Mouse (Mus musculus): Measurements from ENCODE around the gene Cmip.

The Cmip gene

DNA sequence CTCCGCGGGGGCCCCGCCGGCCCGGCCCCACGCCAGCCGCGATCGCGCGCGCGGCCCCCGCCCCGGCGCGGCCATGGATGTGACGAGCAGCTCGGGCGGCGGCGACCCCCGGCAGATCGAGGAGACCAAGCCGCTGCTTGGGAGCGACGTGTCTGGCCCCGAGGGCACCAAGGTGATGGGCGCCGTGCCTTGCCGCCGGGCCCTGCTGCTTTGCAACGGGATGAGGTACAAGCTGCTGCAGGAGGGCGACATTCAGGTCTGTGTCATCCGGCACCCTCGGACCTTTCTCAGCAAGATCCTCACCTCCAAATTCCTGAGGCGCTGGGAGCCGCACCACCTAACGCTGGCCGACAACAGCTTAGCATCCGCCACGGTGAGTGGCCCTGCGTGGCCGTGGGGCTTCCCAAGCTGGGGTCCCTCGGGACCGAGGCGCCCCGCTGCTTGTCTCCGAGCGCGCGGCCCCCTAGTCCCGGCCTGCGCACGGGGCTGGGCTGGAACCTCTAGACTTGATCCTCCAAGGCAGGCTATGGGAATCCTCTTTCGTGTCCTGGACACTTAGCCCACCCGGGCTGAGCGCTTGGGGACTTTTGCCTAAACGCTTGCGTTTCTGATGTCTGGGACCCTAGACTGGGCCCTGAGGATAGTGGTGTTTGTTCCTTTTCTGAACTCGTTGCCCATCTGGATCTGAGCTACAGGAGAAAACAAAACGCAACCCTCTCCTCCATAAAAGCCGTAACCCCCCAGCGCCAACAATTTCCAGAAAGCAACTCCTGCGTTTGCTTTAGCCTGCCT is at the start of gene Cmip:
Gene Cmip (plus strand): TSS at position 36 of the 792 bp plus-strand sequence.
- peak; percentile 64 to 68 for DNase-seq

DNA sequence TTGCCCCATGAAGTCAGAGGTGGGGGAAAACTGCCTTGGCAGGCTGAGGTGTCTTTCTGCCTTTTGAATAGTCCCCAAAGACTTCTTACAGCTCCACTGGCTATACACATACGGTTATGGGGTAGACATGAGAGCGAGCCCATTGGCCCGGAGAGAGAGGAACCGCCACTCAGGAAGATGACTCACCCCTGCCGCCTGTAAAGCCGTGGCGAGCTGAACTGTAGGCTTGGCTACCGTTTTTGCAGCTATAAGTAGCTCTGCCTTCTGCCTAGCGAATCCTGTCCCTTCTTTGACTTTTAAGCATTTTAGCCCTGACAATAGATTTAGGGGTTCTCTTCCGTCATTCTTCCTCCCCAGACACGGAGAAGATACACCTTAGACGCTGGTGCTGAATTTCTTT is 47.7 kb upstream of the Cmip start:
- DNase-seq = no peak

DNA sequence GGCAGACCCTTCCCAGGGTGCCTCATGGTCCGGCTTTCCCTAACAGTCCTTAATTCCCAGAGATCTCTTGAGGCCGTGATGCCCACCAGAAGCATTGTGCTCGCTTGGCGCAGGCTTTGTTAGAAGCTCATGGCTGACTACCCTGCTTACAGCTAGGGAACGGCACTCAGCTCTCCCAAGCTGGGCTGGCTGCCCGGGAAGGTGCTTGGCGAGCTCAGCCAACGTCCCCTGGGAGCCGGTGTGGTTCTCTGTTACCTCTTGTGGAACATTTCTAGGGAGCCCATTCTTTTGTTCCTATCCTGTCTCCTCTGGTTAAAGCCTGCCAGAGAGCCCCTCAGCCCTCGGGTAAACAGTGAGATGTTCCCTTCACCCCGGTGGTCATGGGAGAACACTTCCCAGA is 44.8 kb upstream of the Cmip start:
- DNase-seq = peak; percentile 21 to 38

DNA sequence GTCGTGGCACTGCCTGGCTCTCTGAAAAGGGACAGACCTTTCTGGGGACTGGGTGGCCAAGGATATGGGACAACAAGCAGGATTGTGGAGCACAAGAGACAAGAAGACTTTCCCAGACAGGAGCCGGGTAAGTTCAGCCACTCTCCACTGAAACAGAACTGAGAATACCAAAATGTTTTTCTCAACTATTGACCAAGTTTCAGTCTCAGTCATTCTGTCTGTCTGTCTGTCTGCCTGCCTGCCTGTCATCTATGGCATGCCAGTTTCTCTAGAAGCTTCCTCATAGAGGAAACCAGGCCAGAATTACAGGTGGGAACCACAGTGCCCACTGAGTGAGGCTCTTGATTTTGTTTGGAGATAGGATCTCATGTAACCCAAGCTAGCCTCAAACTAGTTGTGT is 39.1 kb upstream of the Cmip start:
- no peak for DNase-seq

DNA sequence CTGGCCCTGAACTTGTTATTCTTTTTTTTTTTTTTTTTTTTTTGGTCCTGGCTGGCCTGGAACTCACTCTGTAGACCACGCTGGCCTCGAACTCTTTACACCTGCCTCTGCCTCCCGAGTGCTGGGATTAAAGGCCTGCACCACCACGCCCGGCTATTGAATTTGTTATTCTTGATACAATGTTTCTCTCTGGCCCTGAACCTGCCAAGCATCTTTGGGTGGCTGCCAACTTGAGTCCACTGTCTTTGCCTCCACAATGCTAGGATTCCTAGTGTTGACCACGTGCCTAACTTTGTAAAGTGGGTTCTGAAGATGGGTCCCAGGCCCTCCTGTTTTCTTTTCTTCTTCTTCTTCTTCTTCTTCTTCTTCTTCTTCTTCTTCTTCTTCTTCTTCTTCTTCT is 34.5 kb upstream of the Cmip start:
- peak; percentile 33 to 51 for DNase-seq

DNA sequence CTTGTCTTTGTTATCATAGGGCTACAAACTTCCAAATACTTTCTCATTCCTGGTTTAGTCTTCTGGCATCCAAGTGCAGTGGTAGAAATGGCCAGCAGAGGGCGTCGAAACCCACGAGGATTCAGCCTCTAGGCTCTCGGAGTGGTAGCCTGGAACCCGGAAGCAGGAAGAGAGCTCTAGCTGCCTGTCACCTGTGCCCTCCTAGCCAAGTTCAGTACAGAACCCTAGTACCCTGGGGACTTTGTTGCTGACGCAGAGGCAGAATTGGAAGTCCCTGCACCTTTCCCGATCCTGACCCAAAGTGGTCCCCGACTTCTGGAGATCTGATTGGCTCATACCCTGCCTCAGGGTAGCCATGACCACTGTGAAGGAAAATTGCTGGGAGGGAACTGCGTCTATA is 32.2 kb upstream of the Cmip start:
- peak; percentile 92 to 94 for DNase-seq

DNA sequence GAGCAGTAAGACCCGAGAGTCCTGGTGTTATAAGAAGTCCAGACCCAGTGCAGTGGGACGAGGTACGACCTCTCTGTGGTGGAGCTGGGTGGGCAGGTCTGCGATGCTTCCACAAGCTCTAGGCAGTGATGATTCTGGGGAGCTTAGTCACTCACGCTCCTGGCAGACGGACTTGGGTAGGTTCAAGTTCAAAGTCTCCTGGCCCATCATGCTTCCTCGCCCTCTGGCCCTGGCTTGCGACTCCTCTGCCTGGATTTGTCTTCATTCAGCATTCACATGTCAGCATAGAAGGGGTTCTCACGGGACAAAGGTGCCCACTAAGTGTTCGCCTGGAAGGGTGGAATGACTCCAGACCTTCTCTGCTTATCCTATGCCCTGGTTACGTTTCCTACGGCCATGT is 30.6 kb upstream of the Cmip start:
- no peak for DNase-seq

DNA sequence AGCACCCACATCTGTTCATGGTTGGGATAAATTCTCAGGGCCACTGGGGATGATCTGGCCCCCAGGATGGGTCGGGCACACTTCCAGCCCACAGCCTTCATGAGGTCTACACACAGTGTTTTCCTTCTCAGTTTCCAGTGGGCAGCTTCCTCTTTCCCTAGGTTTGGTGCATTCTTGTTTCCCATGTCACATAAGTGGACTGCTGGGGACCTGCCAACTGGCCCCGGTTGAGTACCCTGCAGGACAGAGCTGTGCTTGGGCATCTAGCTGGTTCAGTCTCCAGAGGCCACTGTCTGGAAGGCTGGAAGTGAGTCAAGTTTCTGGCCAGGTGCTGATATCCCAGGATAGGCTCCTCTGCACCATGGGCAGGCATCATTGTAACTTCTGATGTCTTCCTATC is 29.5 kb upstream of the Cmip start:
- peak in 1 of 2 experiments; percentile 15 for DNase-seq

DNA sequence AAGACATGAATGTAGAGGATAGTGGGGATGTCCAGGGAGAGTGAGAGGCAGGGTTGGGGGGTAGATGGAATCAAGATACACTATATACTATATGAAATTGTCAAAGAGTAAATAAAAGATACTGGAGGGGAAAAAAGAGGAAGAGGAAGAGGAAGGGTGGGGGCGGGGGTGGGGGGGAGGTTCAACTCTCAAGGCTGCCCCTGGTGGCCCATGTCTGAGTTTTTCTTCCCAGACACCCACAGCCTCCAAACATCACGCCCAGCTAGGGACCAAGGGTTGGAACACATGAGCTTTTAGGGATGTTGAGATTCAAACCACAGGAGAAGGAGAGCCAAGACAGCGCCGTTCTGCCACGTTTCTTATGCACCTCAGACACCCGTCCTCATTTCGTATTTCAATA is 23.7 kb upstream of the Cmip start:
- DNase-seq = no peak

DNA sequence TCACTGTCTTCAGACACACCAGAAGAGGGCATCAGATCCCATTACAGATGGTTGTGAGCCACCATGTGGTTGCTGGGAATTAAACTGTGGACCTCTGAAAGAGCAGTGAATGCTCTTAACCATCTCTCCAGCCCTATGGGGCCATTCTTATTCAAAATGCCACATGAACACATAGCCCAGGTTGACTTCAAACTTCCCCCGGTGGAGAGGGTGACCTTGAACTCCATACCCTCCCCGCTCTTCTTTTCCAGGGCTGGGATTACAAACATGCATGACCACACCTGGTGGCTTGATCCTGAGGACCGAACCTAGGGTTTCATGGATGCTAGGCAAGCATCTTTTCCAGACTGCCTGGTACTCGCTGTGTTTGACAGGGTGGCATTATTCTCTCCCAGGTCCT is 20.3 kb upstream of the Cmip start:
- DNase-seq = no peak

DNA sequence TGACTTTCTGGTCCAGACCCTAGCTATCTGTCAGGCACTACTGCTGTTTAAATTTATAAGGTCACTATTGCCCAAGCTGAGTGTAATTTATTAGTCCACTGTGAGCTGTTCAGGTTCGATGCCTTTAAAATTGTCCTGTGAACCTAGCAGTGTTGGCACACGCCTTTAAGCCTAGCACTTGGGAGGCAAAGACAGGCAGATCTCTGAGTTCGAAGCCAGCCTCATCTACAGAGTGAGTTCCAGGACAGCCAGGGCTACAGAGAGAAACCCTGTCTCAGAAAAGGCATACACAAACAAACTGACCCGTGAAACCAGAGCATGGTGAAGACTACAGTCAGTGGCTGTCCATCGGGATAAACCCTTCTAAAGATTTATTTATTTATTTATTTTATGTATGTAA is 16.5 kb upstream of the Cmip start:
- DNase-seq = no peak

DNA sequence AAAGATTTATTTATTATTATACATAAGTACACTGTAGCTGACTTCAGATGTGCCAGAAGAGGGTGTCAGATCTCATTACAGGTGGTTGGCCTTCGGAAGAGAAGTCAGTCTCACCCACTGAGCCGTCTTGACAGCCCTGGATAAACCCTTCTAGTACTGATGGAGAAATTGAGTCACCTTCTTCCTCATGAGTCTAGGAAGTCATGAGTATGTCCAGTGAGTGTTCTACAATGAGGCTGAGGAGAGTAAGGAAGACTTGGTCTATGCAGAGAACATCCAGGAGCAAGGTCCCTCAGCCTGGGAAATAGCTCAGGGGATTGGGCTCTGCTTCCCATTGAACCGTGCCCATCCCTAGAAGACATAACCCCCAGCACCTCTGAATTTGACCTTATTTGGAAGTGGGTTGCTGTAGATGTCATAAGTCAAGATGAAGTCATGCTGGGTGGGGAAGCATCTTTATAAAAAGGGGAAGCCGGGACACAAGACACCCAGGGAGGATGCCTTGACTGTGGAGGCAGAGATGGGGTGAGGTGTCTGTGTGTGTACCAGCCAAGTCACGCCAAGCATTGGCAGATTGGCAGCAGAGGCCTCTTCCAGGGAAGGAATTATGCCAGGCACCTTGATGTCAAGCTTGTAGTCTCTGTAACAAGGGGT is 15.9 kb upstream of the Cmip start:
- DNase-seq = peak in 1 of 2 experiments; percentile 22

DNA sequence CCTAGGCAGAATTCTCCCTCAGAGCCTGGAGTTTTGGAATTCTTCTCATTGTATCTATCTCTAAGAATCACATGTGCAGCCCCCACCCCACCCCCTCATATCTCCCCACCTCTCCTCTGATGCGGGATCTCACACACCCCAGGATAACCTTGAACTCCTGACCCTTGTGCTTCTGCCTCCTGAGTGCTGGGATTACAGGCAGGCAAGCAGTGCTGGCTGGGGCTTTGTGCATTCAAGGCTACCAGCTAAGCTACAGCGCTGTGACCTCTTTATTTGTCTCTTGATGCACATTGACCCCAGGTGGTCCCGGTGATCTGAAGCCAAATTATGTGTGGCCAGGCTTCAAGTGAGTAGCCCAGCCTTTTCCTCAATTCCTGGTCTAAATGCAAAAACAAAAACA is 15.0 kb upstream of the Cmip start:
- peak; percentile 40 to 41 for DNase-seq

DNA sequence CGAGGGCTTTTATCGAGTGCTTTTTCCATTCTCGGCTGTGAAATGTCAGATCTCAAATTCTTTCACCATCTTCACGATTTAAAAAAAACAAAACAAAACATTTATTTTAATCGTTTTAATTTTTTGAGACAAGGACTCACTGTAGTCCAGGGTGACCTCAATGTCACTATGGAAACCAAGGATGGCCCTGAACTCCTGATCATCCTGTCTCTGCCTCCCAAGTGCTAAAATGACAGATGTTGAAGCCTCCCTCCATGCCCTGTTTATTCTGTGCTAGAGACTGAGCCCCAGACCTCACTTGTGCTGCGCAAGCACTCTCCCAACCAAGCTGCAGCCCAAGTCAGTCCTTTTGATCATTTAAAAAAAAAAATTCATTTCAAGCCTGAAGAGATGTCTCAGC is 14.6 kb upstream of the Cmip start:
- no peak for DNase-seq

DNA sequence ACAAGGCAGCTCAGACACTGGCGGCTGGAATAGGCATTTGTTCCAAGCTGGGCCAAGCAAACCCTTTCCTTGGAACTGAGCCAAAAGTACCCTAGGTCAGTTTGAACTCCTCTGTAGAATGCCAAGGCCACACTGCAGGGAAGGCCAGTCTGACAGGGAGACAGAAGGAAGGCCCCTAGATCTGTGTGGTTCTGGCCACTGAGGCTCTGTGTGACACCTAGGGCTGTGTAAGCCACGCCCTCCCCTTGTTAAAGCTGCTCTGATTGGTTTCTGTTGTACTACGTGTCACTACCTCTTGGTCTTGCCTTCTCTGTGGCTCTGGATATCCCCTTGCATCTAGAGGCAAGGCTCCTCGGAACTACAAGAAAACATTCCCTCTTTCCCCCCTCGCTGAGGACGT is 12.3 kb upstream of the Cmip start:
- DNase-seq = peak in 1 of 2 experiments; percentile 21

DNA sequence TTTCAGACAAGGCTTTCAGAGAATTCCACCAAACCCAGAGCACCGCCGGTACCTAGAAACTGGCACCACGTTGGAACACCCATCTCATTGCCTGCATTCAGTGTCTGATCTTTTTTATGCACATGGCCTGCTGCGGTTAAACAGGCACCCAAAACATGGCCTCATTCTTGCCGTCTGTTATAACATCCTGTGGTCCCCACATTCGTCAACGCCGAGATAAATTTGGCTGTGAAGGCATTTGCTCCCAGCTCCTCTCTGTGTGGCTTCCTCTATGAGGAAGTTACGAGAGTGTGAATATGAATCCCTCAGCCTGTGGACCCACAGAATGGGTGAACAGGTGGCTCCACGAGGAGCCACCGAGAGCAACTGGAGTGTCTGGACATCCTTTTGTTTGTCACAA is 8.5 kb upstream of the Cmip start:
- DNase-seq = no peak

DNA sequence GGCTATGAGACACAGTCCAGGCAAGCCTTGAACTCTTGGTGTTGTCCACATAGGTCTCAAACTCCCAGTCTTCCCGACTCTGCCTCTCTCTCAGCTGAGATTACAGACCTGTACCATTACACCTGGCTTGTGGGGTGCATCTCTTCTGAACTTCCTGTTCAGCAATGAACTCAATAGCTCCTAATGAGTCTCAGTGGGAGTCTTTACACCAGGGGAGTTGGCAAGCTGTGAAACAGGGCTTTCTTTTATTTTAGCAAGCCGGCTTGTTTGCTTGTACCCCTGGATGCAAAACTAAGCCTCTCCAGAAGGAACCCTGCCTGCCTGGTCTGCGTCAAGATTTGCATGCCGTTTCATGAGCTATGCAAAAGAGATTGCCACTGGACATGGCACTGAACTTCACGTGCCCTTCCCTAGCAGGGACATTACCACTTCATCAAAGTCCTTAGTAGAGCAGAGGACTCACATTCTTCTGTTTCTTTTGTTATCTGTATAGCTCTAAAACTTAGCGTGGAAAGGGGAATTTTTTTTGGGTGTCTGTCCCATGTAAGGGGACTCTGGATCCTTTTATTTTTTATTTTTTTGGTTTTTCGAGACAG is 5.7 kb upstream of the Cmip start:
- DNase-seq = no peak

DNA sequence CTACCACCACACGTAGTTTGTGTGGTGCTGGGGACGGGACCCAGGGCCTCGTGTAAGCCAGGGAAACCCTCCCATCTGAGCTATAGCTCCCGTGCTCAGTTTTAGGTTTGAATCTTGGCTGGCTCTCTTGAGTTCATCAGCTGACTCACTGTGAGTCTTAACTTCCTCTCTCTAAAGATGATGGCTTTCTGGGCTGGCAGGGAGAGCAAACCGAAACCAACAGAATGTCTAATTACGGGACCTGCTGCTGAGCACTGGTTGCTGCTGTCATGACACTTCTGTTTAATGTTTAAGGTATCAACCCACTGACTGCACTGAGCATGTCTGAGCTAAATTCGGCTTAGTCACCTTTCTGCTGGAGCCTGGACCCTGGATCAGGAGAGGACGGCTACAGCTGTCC is 4.2 kb upstream of the Cmip start:
- no peak for DNase-seq

DNA sequence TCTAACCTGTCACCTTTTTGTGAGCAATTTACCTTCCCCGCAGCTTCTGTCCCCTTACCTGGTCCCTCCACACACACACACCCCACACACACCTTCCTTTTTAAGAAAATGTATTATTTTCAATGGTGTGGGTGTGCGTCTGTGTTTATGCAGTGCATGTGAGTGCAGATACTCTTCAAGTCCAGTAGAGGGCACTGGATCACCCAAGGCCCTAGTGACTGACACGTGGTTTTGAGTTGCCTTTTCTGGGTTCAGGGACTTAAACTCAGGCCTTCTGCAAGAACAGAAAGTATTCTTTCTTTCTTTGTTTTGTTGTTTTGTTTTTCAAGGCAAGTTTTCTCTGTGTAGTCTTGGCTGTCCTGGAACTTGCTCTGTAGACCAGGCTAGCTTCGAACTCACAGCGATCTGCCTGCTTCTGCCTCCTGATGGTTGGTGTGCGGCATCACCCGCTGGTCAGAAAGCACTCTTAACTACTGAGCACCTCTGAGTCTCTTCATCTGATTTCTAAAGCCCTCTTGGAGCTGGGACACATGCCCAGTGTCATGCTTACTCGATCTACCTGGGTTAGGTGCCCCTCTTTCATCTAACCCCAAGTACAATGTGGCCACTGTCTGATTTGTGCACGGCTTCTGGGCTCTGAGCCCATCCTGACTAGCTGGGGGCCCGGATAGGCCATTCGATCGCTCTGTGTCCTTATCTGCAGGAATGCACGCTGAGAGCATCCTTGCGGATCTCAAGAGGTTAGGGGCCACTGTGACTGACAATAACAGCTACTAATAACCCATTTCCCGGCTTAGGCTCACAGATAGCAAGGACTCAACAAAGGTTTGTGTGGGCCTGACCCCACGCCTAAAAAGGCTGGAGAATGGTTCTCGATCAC is 3.2 kb upstream of the Cmip start:
- DNase-seq = no peak

DNA sequence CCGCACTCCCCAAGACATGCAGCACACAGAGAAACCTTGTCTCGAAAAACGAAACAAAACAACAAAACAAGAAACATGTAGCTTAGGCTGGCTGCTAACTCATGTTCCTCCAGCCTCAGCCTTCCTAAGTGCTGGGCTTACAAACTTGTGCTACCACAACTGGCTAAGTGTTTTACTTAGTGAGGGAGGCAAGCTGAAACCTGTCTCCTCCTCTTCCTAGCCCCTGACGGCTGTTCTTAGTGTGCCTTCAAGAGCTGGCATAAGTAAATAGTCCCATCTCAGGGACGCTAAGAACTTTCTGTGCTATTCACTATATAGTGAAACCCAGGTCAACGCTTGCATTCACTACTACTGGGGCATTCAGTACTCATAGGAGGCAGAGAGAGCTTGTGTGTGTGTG is 2.4 kb upstream of the Cmip start:
- no peak for DNase-seq

DNA sequence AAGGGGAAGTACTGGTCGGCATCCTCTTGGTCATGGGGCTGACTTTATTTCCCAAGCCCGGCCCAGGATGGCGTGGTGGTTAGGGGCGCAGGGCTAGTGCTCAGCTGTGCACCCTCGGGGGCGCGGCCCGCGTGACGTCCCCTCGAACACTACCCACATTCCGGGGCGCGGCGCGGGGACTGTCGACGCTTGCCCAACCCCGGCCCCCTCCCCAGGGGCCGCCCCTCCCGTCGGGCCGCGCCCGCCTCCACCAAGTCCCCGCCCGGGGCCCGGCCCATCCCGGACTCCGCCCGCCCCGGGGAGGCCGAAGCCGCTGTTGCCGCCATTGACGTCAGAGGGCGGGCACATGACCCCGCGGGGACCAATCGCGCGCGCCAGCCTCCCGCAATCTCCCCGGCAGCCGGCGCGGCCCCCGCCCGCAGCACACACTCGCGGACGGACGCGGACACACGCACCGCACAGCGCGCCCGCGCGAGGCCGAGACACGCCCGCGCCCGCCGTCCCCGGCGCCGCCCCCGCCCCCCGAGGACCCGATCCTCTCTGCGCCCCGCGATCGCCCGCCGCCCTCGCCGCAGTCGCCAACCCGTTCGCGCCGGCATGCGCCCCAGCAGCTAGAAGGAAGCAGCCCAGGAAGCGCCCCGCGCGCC is 449 bp upstream of the Cmip start:
- peak; percentile 94 to 96 for DNase-seq

DNA sequence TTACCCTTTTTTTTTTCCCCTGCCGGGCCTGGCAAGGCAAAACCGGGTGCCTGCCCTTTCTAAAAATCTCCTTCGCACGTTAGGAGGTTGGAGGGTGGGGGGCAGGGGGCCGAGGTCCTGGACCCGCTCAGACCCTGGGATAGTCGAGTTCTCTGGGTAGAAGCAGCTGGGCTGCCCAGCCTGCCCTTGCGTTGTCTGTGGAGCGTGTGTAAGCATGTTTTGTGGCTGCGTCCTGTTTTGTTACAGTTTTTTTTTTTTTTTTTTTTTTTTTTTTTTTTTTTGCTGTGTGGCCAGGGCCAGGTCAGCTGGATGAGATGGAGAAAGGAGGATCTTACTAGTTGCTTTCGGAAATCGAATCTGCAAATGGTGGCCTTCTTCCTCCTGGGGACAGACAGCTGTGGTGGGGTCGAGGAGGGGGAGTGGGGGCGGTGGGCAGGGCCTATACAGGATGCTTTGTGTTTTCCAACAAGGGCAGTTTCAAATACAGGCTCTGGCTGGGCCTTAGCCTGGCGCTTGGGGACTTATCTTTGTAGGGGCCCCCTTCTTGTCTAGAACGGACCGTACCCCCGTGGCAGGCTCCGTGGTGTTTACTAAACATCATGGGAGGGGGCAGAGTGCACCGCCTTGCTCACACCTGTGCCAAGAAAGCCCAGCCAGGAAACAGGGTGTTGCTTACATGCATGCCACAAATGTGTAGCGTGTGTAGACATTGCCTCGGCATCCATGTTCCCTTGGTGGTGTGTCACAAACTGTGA is 1.1 kb downstream of the Cmip start:
- DNase-seq = peak; percentile 28 to 32

Measured in cerebellum, postnatal 14 days (tissue).